Mouse (Mus musculus) hindbrain, embryonic 16.5 days (tissue): ENCODE measurements around the gene Cep295. TPM values are rescaled to one million over a fixed set of nuclear protein-coding genes. Genes with fewer than 3 reads are reported as not detected.
"Not testable (repeated sequence)": the region's sequence is repeated elsewhere in the genome, so short reads cannot be mapped to it uniquely, and the experiment has no call there.

Experiments
- ATAC-seq: fragments of 200-750 bp; cut with Nextera tagmentation; 2 replicates; pipeline ENCODE4 v1.8.0; 2017; ENCODE audit warnings: moderate TSS enrichment, moderate library complexity
- H3K27ac ChIP-seq: fragments of 300-500 bp; sonication (generic); 2 replicates; pipeline ENCODE4 v1.5.1; 2014; ENCODE audit warnings: low read depth, mild to moderate bottlenecking, control low read depth, low read length, moderate library complexity
- H3K27me3 ChIP-seq: fragments of 300-500 bp; sonication (generic); replicated peaks from 2 replicates; pipeline ENCODE4 v1.6.1; 2014; ENCODE audit warnings: low read length; ENCODE audit not compliant: control insufficient read depth, insufficient read depth
- H3K36me3 ChIP-seq: fragments of 300-500 bp; sonication (generic); 2 replicates; pipeline ENCODE4 v1.6.1; 2014; ENCODE audit warnings: mild to moderate bottlenecking, low read length, moderate library complexity, mixed read lengths; ENCODE audit not compliant: control insufficient read depth, insufficient read depth
- H3K4me1 ChIP-seq: fragments of 300-500 bp; sonication (generic); 2 replicates; pipeline ENCODE4 v1.6.1; 2014; ENCODE audit warnings: low read depth, low read length; ENCODE audit not compliant: control insufficient read depth, insufficient read depth
- H3K4me2 ChIP-seq: fragments of 300-500 bp; sonication (generic); 2 replicates; pipeline ENCODE4 v1.6.1; 2014; ENCODE audit warnings: mild to moderate bottlenecking, low read length, control low read depth, moderate library complexity
- H3K4me3 ChIP-seq: fragments of 300-500 bp; sonication (generic); 2 replicates; pipeline ENCODE4 v1.5.1; 2014; ENCODE audit warnings: mild to moderate bottlenecking, low read length, control low read depth, moderate library complexity
- H3K9ac ChIP-seq: fragments of 300-500 bp; sonication (generic); 2 replicates; pipeline ENCODE4 v1.6.1; 2014; ENCODE audit warnings: low read depth, mild to moderate bottlenecking, control low read depth, low read length, moderate library complexity
- H3K9me3 ChIP-seq: fragments of 300-500 bp; sonication (generic); 2 replicates; pipeline ENCODE4 v1.6.1; 2014; ENCODE audit warnings: mild to moderate bottlenecking, low read length, moderate library complexity; ENCODE audit not compliant: control insufficient read depth
- WGBS: fragments of 180-500 bp; shearing (Covaris S2); extraction: QIAGEN DNeasy Blood & Tissue Kit; methylation state at CpG from one replicate; pipeline ENCODE4 v1.1.7; 2014; 5-methylcytosine and 5-hydroxymethylcytosine counted together
- polyA plus RNA-seq: library from polyadenylated mRNA; unstranded; fragments of >200 nt; fragmentation: Nextera tagmentation; extraction: Ambion mirVana; gene quantifications from 2 replicates; pipeline ENCODE4 v1.2.1, GENCODE M21; 2015

Cep295 gene
- polyA plus RNA-seq, 1 experiment from 2014 or later, result 10.7 TPM

GRCm38 (mm10) chr9:15309425-15309824, 48.2 kb downstream of the Cep295 start:
- Histone ChIP-seq H3K27me3 (no peaks in the 10 kb centered on the region), H3K4me2 (no peak overlapping the region), H3K4me1 (peaks cover 22% of the 10 kb centered on the region), H3K9ac (no peak overlapping the region), H3K36me3 (peaks cover 35% of the 10 kb centered on the region), H3K27ac (no peak overlapping the region), H3K4me3 (no peak overlapping the region), H3K9me3 (no peaks in the 10 kb centered on the region)
- WGBS, result 75% methylated on average over 4 of the region's 4 CpGs
- ATAC-seq, result no peak

GRCm38 (mm10) chr9:15308254-15308653, 49.3 kb downstream of the Cep295 start:
- H3K4me1 ChIP-seq, result peaks cover 22% of the 10 kb centered on the region
- ATAC-seq, result no peak
- no peak overlapping the region for H3K4me3 ChIP-seq
- WGBS, result 60% methylated on average over 2 of the region's 2 CpGs
- peaks cover 26% of the 10 kb centered on the region for H3K36me3 ChIP-seq
- H3K9ac ChIP-seq, result no peak overlapping the region
- H3K27ac ChIP-seq, result no peak overlapping the region
- H3K4me2 ChIP-seq, result no peak overlapping the region
- no peaks in the 10 kb centered on the region for H3K9me3 ChIP-seq
- no peaks in the 10 kb centered on the region for H3K27me3 ChIP-seq

DNA sequence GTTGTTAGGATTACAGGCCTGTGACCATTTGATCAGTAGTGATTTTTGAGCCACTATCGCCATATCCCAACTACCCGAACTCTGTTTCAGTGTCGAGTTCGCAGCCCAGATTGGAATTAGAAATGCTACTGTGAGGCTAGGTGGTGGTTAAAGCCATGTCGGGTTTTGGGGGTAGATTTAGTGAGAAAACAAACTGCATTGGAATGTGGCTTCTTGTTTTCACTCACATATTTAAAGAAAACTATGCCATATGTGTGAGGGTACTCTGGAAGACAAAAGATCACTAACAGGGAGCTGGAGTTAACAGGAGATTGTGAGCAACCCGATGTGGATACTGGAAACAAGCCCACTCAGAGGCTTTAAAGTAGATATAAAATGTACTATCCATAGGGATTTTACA, 50.3 kb downstream of the Cep295 start:
- ATAC-seq, result no peak
- Histone ChIP-seq H3K4me1 (peaks cover 22% of the 10 kb centered on the region), H3K4me2 (peak overlapping the region; percentile 63), H3K27ac (no peak overlapping the region), H3K4me3 (peak overlapping the region; percentile 91), H3K9me3 (no peaks in the 10 kb centered on the region), H3K27me3 (no peaks in the 10 kb centered on the region), H3K9ac (peak overlapping the region; percentile 96), H3K36me3 (peaks cover 22% of the 10 kb centered on the region)
- WGBS, result 17% methylated on average over 6 of the region's 6 CpGs

DNA sequence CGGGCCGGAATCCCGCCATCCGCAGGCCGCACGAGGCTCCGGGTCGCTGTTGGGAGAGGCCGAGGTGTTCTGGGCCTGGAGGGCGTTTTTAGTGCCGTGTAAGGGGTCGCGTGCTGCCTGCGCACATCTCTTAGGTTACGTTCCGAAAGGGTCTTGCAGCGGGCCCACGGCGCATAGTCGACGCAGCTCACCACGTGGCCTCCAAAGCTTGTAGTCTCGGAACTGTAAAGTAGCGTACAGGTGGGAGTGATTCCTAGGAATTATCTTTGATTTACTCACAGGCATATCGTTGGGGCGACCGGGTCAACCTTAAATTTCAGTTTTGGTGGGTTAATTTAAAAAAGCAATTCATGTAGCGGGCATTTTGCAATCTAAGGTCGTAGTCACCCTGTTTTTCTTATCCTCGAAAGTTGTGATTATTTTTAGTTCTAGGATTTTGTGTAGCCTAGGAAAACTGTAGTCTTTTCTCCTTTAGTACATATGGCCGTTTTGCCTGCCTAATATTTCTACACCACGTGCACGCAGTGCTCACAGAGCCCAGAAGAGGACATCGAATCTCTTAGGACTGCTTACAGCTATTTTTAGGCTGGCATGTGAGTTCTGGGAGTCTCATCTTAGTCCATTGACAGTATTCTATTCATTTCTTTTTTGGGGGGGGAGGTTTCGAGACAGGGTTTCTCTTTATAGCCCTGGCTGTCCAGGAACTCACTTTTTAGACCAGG, 51.0 kb downstream of the Cep295 start, which contains the start of gene 4931406C07Rik:
4931406C07Rik (minus strand) TSS at position 51 of the 722 bp plus-strand sequence.
- peaks cover 16% of the 10 kb centered on the region for H3K36me3 ChIP-seq
- peak within 1 kb of the TSS; percentile 96 for H3K9ac ChIP-seq
- peak; percentile 89 for ATAC-seq
- H3K27me3 ChIP-seq, result no peaks in the 10 kb centered on the region
- under 1% methylated on average over 35 of the region's 35 CpGs for WGBS
- H3K9me3 ChIP-seq, result no peaks in the 10 kb centered on the region
- H3K4me2 ChIP-seq, result peak within 1 kb of the TSS; percentile 63
- peaks cover 22% of the 10 kb centered on the region for H3K4me1 ChIP-seq
- peak within 1 kb of the TSS; percentile 92 for H3K27ac ChIP-seq
- H3K4me3 ChIP-seq, result peak within 1 kb of the TSS; percentile 91

- Histone ChIP-seq H3K4me3 (peak within 1 kb of the TSS; percentile 91), H3K27me3 (no peaks in the 10 kb centered on the region), H3K27ac (peak within 1 kb of the TSS; percentile 92), H3K4me1 (peaks cover 22% of the 10 kb centered on the region), H3K4me2 (peak within 1 kb of the TSS; percentile 63), H3K9ac (peak within 1 kb of the TSS; percentile 96), H3K36me3 (peaks cover 13% of the 10 kb centered on the region; the same call in 1 of the 2 replicates), H3K9me3 (no peaks in the 10 kb centered on the region)
- WGBS, result 16% methylated on average over 38 of the region's 45 CpGs
- peak; percentile 99 for ATAC-seq
Measured at GRCm38 (mm10) chr9:15305503-15306397, 51.8 kb downstream of the Cep295 start, which contains the start of gene Taf1d. Gene Taf1d (plus strand): TSS chr9:15306214.

DNA sequence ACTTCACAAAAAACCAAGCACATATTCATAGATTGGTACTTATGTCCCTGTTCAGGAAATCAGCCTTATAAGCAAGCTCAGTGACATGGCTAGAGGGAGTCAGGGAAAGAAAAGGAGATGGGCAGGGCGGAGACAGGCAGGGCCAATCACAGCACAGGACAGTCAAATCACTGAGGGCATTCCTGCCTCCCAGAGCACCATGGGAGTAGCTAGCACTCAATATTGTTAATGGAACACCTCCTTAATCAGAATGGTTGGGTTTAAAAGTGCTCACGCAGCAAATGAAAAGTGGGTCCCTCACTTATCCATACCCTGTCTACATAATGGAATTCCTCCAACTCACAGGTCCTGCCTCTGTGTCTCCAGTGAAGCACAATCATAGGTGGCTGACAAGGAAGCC, 54.7 kb downstream of the Cep295 start:
- no peak overlapping the region for H3K4me3 ChIP-seq
- peaks cover 15% of the 10 kb centered on the region for H3K4me1 ChIP-seq
- H3K36me3 ChIP-seq, result no peaks in the 10 kb centered on the region
- H3K27ac ChIP-seq, result no peak overlapping the region
- H3K9me3 ChIP-seq, result no peaks in the 10 kb centered on the region
- no peak overlapping the region for H3K9ac ChIP-seq
- no peaks in the 10 kb centered on the region for H3K27me3 ChIP-seq
- 74% methylated on average over 2 of the region's 2 CpGs for whole genome bisulfite sequencing
- no peak for ATAC-seq
- no peak overlapping the region for H3K4me2 ChIP-seq

GRCm38 (mm10) chr9:15302006-15302405, 55.6 kb downstream of the Cep295 start:
- H3K4me2 ChIP-seq, H3K4me1 ChIP-seq, H3K27me3 ChIP-seq, ATAC-seq, H3K36me3 ChIP-seq, H3K4me3 ChIP-seq, H3K9ac ChIP-seq, H3K9me3 ChIP-seq, H3K27ac ChIP-seq: not testable (repeated sequence)
- 75% methylated on average over 6 of the region's 6 CpGs for WGBS

DNA sequence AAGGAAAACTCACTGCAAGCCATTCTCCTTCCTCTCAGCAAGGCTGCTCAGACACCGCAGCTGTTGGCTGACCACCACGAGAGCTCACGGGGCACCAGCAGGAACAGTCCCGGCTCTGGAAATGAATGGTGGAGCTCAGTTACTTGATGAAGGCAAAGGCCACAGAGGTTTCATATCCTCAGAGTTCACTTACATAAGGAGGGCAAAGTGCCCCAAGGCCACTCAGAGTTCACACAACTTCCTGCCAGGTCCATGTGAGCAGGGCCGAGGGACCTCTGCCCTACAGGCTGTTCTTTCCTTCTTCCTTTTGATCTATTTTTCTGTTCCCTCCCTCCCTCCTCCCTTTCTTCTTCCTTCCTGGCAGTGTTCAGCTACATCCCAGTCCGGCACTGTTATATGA, 56.2 kb downstream of the Cep295 start:
- Histone ChIP-seq H3K27ac (0 out of 2 replicates have a peak overlapping the region, but pooled peaks have one; percentile 8), H3K36me3 (no peaks in the 10 kb centered on the region; the same call in 1 of the 2 replicates), H3K4me3 (no peak overlapping the region), H3K4me2 (peak overlapping the region; percentile 26; the same call in 1 of the 2 replicates), H3K9ac (no peak overlapping the region), H3K9me3 (no peaks in the 10 kb centered on the region), H3K27me3 (no peaks in the 10 kb centered on the region), H3K4me1 (peaks cover 3% of the 10 kb centered on the region)
- no peak for ATAC-seq
- 51% methylated on average over 6 of the region's 6 CpGs for WGBS

- H3K9ac ChIP-seq, result no peak overlapping the region
- H3K4me2 ChIP-seq, result no peak overlapping the region
- H3K27me3 ChIP-seq, result no peaks in the 10 kb centered on the region
- H3K36me3 ChIP-seq, result no peaks in the 10 kb centered on the region; the same call in 1 of the 2 replicates
- H3K4me3 ChIP-seq, result no peak overlapping the region
- H3K4me1 ChIP-seq, result no peaks in the 10 kb centered on the region; the same call in none of the 2 replicates
- no peaks in the 10 kb centered on the region for H3K9me3 ChIP-seq
- no peak overlapping the region for H3K27ac ChIP-seq
- WGBS, result 91% methylated on average over 5 of the region's 5 CpGs
- no peak for ATAC-seq
Measured at GRCm38 (mm10) chr9:15300056-15300455, 57.5 kb downstream of the Cep295 start.
